Mouse (Mus musculus): ENCODE results near the gene Rad51b. TPM values are rescaled to one million over a fixed set of nuclear protein-coding genes. Genes with fewer than 3 reads are reported as not detected.

The Rad51b gene
- polyA plus RNA-seq, 1 experiment from 2014 or later, result 2.7 TPM

DNA sequence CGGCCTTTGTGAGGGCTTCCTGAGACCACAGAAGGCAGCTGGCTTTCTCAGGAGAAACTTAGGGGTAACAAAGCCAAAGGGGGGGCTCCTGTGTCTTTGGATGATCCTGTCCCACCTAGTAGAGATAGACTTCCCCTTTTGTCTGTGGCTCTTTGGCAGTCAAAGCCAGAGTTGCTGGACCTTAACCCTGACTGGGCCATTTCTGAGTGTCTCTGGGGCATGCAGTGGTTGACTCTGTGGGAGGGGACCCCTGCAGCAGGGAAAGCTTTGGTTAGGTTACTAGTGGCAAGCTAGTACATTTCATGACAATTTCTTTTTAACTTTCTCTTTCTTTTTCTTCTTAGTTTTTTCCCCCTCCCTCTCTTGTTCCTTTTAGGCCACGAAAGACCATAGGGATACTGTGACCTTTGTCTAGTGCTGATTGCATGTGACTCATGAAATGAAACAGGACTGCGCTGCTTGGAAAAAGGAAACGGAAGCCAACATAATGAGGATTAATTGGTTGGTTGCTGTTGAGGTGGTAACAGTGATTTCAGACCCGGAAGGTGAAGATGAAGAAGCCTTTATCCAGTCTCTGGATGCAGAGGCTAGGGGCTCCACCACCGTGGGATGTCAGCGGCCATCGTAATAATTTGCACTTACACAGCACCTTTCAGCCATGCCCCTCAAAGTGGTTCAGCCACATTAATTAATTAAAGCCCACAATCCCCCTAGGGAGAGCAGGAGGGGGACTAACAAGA is 516.7 kb downstream of the Rad51b start:
- ATAC-seq, result no peak
- no peak overlapping the region for H3K9ac ChIP-seq (ENCODE audit: low read depth, low read length)
- H3K4me3 ChIP-seq (ENCODE audit: low read length), result no peak overlapping the region
- H3K4me1 ChIP-seq (ENCODE audit: control insufficient read depth, insufficient read depth, low read depth, low read length), result peaks cover 5% of the 10 kb centered on the region; the same call in 1 of the 2 replicates
- H3K4me2 ChIP-seq (ENCODE audit: low read length), result no peak overlapping the region
- H3K27ac ChIP-seq (ENCODE audit: low read depth, low read length), result no peak overlapping the region
- H3K9me3 ChIP-seq (ENCODE audit: control insufficient read depth, low read length), result no peaks in the 10 kb centered on the region
- H3K27me3 ChIP-seq (replicated peaks; ENCODE audit: control insufficient read depth, insufficient read depth, low read length), result peaks cover 2% of the 10 kb centered on the region; the same call in 1 of the 2 replicates
- H3K36me3 ChIP-seq (ENCODE audit: control insufficient read depth, insufficient read depth, low read length), result no peaks in the 10 kb centered on the region
- 27% methylated on average over 8 of the region's 8 CpGs for WGBS

DNA sequence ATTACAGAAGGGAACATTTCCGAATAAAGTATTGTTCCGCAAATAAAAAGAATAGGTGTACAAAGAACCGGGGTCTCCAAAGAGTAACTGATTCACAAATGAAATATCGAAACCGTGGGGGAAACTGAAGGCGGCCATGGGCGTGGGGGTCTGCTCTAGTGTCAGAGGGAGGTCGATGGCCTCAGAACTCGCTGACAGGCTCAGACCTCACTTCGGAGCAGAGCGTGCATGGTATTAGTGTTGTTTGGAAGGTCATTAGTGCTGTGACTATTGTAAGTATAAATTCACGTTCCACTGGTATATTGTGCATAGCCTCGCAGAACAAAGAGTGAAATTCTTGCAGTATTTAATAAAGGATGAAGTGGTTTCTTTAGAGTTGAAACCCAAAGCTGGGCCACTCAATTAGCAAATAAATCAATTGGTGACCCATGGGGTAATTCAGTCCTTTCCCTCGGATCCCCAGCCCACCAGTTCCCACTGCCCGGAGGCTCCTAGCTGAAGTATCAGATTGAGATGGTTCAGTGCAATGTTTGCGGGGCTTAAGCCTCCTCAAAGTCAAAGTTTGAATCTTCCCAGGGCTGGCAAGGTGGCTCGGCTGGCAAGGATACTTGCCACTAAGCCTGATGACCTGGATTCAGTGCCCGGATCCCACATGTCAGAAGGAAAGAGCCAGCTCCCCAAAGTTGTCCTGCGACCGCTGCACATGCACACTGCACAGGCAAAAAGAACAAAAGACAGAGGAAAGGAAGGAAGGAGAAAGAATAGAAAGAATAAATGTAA is 517.4 kb downstream of the Rad51b start:
- H3K4me3 ChIP-seq (ENCODE audit: low read length), result no peak overlapping the region
- no peak overlapping the region for H3K27ac ChIP-seq (ENCODE audit: low read depth, low read length)
- H3K4me1 ChIP-seq (ENCODE audit: control insufficient read depth, insufficient read depth, low read depth, low read length), result peaks cover 5% of the 10 kb centered on the region; the same call in 1 of the 2 replicates
- WGBS, result 40% methylated on average over 20 of the region's 20 CpGs
- no peak for ATAC-seq
- no peak overlapping the region for H3K9ac ChIP-seq (ENCODE audit: low read depth, low read length)
- peaks cover 2% of the 10 kb centered on the region; the same call in 1 of the 2 replicates for H3K27me3 ChIP-seq (replicated peaks; ENCODE audit: control insufficient read depth, insufficient read depth, low read length)
- 0 out of 2 replicates have a peak overlapping the region, but pooled peaks have one; percentile 10 for H3K4me2 ChIP-seq (ENCODE audit: low read length)
- no peaks in the 10 kb centered on the region for H3K36me3 ChIP-seq (ENCODE audit: control insufficient read depth, insufficient read depth, low read length)
- no peaks in the 10 kb centered on the region for H3K9me3 ChIP-seq (ENCODE audit: control insufficient read depth, low read length)

DNA sequence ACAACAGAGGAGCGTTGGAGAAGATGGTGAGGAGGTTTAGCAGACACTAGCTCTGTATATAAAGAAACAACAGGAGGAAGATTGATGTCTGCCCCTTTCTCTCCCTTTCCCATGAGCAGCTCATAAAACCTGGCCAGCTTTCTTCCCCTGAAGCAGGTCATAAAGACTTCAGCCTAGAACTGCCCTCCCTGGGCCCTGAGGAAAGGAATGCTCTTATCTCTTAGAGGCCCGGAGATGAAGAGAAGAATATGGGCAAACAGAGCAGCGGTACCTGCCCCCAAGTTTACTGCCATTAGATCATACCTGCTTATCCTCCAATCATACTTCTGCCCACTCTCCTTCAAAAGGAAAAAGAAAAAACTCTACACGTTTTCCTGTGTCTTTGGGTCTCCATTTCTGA is 519.2 kb downstream of the Rad51b start:
- Histone ChIP-seq H3K36me3 (ENCODE audit: control insufficient read depth, insufficient read depth, low read length) (no peaks in the 10 kb centered on the region), H3K9me3 (ENCODE audit: control insufficient read depth, low read length) (no peaks in the 10 kb centered on the region), H3K9ac (ENCODE audit: low read depth, low read length) (no peak overlapping the region), H3K27ac (ENCODE audit: low read depth, low read length) (no peak overlapping the region), H3K27me3 (replicated peaks; ENCODE audit: control insufficient read depth, insufficient read depth, low read length) (peaks cover 2% of the 10 kb centered on the region; the same call in 1 of the 2 replicates), H3K4me1 (ENCODE audit: control insufficient read depth, insufficient read depth, low read depth, low read length) (peaks cover 5% of the 10 kb centered on the region; the same call in 1 of the 2 replicates), H3K4me3 (ENCODE audit: low read length) (no peak overlapping the region), H3K4me2 (ENCODE audit: low read length) (no peak overlapping the region)
- WGBS, result 70% methylated on average over 4 of the region's 4 CpGs
- no peak for ATAC-seq

DNA sequence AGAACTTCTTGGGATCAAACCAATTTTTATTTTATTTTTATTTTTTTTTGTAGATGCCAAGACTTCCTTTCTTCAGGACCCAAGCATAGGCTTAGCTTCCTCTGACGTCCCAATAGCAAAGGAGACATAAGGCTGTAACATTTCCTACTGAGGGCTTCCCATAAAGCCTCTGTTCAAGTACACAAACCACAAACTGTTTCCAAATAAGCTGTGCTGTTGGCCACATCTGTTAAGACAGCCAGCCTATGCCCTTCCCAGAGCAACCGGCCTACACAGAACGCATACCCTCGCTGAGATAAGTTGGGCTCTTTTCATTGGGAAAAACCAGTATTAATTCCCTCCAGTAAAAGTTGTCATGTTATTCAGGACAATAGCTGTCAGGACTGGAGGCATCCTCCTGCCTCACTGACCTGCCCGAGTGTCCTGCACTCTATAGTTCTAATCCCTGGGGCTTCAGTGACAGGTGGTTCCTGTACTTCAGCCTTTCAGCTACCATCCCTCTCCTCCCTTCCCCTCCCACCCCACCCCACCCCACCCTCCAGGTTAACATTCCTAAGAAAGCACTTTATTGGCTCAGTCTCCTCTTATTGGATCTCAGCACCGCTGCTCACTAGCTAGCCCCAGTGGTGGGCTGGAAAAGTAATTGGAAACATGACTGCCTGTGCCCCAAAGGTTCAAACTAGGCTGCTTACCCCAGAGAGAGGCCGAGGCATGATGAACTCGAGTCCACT is 523.3 kb downstream of the Rad51b start:
- Histone ChIP-seq H3K4me3 (ENCODE audit: low read length) (no peak overlapping the region), H3K9me3 (ENCODE audit: control insufficient read depth, low read length) (no peaks in the 10 kb centered on the region), H3K27ac (ENCODE audit: low read depth, low read length) (no peak overlapping the region), H3K4me2 (ENCODE audit: low read length) (no peak overlapping the region), H3K27me3 (replicated peaks; ENCODE audit: control insufficient read depth, insufficient read depth, low read length) (no peaks in the 10 kb centered on the region), H3K9ac (ENCODE audit: low read depth, low read length) (no peak overlapping the region), H3K36me3 (ENCODE audit: control insufficient read depth, insufficient read depth, low read length) (no peaks in the 10 kb centered on the region), H3K4me1 (ENCODE audit: control insufficient read depth, insufficient read depth, low read depth, low read length) (no peaks in the 10 kb centered on the region)
- ATAC-seq, result no peak
- 73% methylated on average over 8 of the region's 8 CpGs for WGBS

DNA sequence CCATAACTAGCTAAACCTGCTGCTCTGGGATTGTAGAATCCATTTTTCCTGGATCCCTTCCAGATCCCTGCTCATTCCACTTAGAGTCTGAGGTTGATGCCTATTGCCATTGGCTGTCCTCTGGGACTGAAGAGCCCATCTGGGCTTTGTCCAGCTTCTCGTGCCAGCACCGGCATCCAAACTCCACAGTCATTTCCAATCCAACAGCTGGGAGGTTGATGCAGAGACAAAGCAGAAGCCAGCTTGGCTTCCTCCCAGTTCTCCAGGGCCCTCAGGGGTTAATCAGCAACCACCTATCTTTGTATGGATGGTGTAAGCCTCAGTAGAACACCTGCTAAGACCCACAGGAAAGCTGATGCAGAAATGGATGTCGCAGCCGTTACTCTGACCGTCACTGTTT is 524.8 kb downstream of the Rad51b start:
- Histone ChIP-seq H3K27ac (ENCODE audit: low read depth, low read length) (no peak overlapping the region), H3K4me2 (ENCODE audit: low read length) (no peak overlapping the region), H3K27me3 (replicated peaks; ENCODE audit: control insufficient read depth, insufficient read depth, low read length) (no peaks in the 10 kb centered on the region), H3K36me3 (ENCODE audit: control insufficient read depth, insufficient read depth, low read length) (no peaks in the 10 kb centered on the region), H3K4me3 (ENCODE audit: low read length) (no peak overlapping the region), H3K9me3 (ENCODE audit: control insufficient read depth, low read length) (no peaks in the 10 kb centered on the region), H3K9ac (ENCODE audit: low read depth, low read length) (no peak overlapping the region), H3K4me1 (ENCODE audit: control insufficient read depth, insufficient read depth, low read depth, low read length) (no peaks in the 10 kb centered on the region)
- peak; percentile 69 for ATAC-seq
- 52% methylated on average over 5 of the region's 5 CpGs for WGBS

DNA sequence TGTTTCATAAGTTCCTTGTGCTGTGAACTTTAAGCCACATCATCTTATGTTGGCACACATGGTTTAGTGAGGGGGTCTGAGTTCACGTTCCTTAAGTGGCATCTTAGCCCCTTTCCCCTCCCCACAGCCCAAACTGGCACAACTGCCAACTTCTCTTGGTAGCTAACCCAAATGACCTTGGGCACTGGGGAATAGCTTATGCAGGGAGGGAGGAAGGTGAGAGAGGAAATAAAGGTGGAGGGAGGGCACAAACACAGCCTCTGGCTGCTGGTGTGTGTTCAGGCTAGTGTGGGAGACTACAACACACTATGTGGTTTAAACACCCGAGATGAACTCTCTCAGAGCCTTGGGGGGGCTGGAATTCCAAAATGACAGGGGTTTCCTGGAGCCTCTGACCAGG is 525.3 kb downstream of the Rad51b start:
- Histone ChIP-seq H3K27ac (ENCODE audit: low read depth, low read length) (no peak overlapping the region), H3K9ac (ENCODE audit: low read depth, low read length) (no peak overlapping the region), H3K27me3 (replicated peaks; ENCODE audit: control insufficient read depth, insufficient read depth, low read length) (no peaks in the 10 kb centered on the region), H3K4me2 (ENCODE audit: low read length) (no peak overlapping the region), H3K4me1 (ENCODE audit: control insufficient read depth, insufficient read depth, low read depth, low read length) (no peaks in the 10 kb centered on the region), H3K9me3 (ENCODE audit: control insufficient read depth, low read length) (no peaks in the 10 kb centered on the region), H3K4me3 (ENCODE audit: low read length) (no peak overlapping the region), H3K36me3 (ENCODE audit: control insufficient read depth, insufficient read depth, low read length) (no peaks in the 10 kb centered on the region)
- ATAC-seq, result no peak
- WGBS, result 81% methylated on average over 2 of the region's 2 CpGs

DNA sequence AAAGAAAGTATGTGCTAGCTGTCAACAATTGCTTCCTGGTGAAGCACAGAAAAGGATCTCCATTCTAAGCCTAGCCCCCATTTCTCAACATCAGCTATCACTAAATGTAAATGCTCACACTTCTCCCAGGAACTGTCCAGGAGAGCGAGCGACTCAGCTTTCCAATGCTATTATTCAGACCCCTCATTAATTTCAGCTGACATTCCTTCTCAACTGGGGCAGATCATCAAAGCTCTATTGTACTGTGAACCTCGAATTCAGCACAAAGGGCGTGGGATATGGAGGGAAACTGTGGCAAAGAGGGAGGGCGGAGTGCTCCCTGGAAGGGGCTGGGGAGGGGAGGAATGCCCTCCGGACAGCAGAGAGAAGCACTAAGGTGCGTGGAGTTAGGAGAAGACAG is 528.8 kb downstream of the Rad51b start:
- H3K4me3 ChIP-seq (ENCODE audit: low read length), result no peak overlapping the region
- 18% methylated on average over 7 of the region's 7 CpGs for WGBS
- no peaks in the 10 kb centered on the region for H3K36me3 ChIP-seq (ENCODE audit: control insufficient read depth, insufficient read depth, low read length)
- no peaks in the 10 kb centered on the region for H3K27me3 ChIP-seq (replicated peaks; ENCODE audit: control insufficient read depth, insufficient read depth, low read length)
- no peak overlapping the region for H3K4me2 ChIP-seq (ENCODE audit: low read length)
- H3K27ac ChIP-seq (ENCODE audit: low read depth, low read length), result no peak overlapping the region
- no peaks in the 10 kb centered on the region for H3K4me1 ChIP-seq (ENCODE audit: control insufficient read depth, insufficient read depth, low read depth, low read length)
- peak; percentile 34; the same call in 1 of the 2 replicates for ATAC-seq
- no peaks in the 10 kb centered on the region for H3K9me3 ChIP-seq (ENCODE audit: control insufficient read depth, low read length)
- no peak overlapping the region for H3K9ac ChIP-seq (ENCODE audit: low read depth, low read length)

DNA sequence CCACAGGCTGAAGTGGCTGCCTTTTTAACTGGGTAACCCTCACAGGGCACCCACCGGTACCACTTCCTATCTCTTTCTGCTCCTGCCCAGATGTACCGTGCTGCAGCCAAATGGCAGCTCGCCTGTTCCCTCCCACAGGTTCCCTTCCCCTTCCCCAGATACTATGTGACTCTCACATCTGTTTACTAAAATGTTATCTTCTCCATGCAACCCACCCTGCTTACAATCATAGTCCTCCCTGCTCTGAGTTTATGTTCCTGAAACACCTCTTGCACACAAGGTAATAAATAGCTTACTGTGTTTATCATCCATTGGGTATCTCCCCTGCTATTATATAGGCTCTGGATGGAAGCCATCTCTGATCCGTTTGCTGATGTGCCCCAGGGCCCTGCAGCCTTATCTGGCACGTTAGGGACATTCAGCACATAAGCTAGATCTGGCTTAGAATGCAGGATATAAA is 530.2 kb downstream of the Rad51b start:
- Histone ChIP-seq H3K27me3 (replicated peaks; ENCODE audit: control insufficient read depth, insufficient read depth, low read length) (no peaks in the 10 kb centered on the region), H3K4me1 (ENCODE audit: control insufficient read depth, insufficient read depth, low read depth, low read length) (no peaks in the 10 kb centered on the region), H3K4me3 (ENCODE audit: low read length) (no peak overlapping the region), H3K9me3 (ENCODE audit: control insufficient read depth, low read length) (no peaks in the 10 kb centered on the region), H3K27ac (ENCODE audit: low read depth, low read length) (no peak overlapping the region), H3K36me3 (ENCODE audit: control insufficient read depth, insufficient read depth, low read length) (no peaks in the 10 kb centered on the region), H3K9ac (ENCODE audit: low read depth, low read length) (no peak overlapping the region), H3K4me2 (ENCODE audit: low read length) (no peak overlapping the region)
- 55% methylated on average over 5 of the region's 5 CpGs for WGBS
- ATAC-seq, result no peak

DNA sequence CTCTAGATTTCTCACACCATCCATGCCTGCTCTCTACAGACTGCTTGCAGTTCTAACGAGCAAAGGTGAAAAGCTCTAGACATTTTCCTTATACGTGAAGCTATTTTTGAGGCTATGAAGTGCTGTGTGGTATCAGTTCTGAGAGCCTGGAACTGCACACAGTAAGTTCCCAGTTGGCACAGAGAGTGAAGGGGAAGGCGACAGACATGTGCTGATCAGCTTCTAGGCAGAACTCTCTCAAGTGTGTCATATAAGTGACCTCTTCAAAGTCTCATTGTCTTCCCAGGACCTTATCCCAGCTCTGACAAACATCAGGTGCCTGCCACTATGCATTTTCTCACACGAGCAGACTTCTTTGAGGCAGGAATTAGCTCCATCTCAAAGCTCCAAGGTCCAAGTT is 530.7 kb downstream of the Rad51b start:
- no peak overlapping the region for H3K9ac ChIP-seq (ENCODE audit: low read depth, low read length)
- no peak overlapping the region for H3K4me3 ChIP-seq (ENCODE audit: low read length)
- no peak overlapping the region for H3K4me2 ChIP-seq (ENCODE audit: low read length)
- H3K4me1 ChIP-seq (ENCODE audit: control insufficient read depth, insufficient read depth, low read depth, low read length), result no peaks in the 10 kb centered on the region
- H3K27me3 ChIP-seq (replicated peaks; ENCODE audit: control insufficient read depth, insufficient read depth, low read length), result no peaks in the 10 kb centered on the region
- no peaks in the 10 kb centered on the region for H3K9me3 ChIP-seq (ENCODE audit: control insufficient read depth, low read length)
- WGBS, result 63% methylated on average over 4 of the region's 4 CpGs
- no peak overlapping the region for H3K27ac ChIP-seq (ENCODE audit: low read depth, low read length)
- ATAC-seq, result no peak
- H3K36me3 ChIP-seq (ENCODE audit: control insufficient read depth, insufficient read depth, low read length), result no peaks in the 10 kb centered on the region
